Mouse (Mus musculus) spleen, postnatal 36 days (tissue): ENCODE data around the gene Aoc2.
A peak's percentile ranks its signal among the peaks of the same experiment; 100 is the strongest.
"Not testable (repeated sequence)": the region's sequence is repeated elsewhere in the genome, so short reads cannot be mapped to it uniquely, and the experiment has no call there.

Source experiments
- DNase-seq, 2 experiments: peaks; one replicate each; pipeline ENCODE4 v3.0.0; 2022; ENCODE audit warnings: low spot score in 2 of 2, mixed read lengths in 1 of 2

Gene Aoc2

DNA sequence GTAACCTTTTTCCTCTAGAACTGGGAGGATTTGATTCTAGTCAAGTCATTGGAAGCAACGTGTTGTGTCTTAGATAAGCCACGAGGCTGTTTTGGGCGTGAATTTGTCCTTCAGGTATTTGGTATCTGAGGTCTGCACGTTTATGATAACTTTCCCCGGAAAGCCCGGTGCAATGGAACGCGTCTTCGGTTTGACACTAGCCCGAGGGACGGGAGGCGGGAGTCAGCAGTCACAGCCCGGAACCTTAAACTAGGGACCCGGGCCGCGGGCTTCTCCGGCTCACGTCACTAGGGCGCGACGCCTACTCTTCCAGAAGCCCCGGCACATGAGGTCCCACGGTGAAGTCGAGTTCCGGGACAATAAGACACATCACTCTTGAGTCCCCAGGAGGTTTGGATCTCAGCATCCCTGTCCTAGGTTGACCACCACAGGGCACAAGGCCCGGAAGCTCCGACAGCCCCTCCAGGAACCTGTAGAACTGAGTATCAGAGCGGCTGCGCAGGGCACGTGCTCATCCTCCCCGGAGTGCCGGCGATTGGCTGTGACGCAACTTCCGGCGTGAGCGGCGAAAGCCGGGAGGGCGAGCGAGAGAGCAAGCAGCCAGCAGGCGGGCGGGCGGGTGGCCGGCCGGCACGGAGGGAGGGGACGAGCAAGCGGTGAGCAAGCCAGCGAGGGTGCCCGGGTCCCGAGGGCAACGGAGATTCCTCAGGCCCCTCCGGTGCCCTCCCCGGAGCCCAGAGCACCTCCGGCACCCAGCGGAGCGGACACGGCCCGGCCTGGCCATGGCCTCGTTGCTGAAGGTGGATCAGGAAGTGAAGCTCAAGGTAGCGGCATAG is 9.0 kb upstream of the Aoc2 start, which contains the start of gene Psme3:
TSS of gene Psme3 (plus strand) at position 549 of the 836 bp plus-strand sequence.
- peak; percentile 89 to 92 for DNase-seq

DNA sequence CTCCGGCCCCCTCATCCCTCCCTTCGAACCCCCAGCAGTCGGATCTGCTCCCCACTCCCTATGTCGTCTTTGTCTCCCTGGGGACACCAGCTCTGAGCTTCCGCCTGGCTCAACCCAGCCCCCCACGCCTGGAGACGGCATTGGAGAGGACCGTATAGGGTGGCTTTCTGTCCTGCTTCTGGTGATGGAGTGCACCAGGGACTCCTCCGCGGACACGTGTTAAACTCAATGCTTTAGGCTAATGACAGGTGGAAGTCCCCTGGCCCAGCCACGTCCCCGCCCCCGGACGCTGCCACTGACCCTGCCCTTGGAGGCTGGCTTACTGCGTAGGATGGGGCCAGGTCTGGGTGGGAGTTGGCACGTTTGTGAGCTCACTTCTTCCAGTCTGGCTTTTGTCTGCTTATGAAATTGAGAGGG is 8.4 kb upstream of the Aoc2 start:
- DNase-seq, result peak; percentile 39 to 58

DNA sequence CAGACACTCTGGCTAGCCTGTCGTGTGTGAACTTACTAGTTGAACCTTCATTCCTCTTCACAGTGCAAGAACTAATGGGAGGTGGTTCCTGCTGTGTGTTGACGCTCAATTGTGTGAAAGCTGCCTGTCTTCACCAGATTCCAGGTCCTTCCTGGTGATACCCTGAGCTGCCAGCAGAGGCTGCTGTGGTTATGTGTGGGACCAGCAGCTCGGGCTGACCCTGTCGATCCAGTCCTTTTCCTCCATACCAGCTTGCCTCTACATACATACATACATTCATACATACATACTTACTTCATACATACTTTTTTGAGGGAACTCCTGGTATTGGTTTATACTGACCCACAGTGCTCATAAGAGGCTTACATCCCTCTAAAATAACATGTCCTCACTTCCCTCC is 1.3 kb upstream of the Aoc2 start:
- DNase-seq, result peak; percentile 30 to 37

DNA sequence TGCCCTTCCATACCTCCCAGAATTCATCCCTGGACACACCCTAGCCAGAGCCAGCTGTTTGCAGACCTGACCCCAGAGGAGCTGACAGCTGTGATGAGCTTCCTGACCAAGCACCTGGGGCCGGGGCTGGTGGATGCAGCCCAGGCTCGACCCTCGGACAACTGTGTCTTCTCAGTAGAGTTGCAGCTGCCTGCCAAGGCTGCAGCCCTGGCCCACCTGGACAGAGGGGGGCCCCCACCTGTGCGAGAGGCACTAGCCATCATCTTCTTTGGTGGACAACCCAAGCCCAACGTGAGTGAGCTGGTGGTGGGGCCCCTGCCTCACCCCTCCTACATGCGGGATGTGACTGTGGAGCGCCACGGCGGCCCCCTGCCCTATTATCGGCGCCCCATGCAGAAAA is 338 bp downstream of the Aoc2 start:
- DNase-seq, result not testable (repeated sequence)

DNA sequence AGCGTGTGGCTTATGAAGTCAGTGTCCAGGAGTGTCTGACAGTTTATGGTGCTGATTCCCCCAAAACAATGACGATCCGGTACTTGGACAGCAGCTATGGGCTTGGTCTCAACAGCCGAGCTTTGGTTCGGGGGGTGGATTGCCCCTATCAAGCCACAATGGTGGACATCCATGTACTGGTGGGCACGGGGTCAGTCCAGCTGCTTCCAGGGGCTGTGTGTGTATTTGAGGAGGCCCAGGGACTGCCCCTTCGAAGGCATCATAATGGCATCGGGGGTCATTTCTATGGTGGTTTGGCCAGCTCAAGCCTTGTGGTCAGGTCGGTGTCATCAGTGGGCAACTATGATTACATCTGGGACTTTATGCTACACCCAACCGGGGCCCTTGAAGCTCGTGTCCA is 1.3 kb downstream of the Aoc2 start:
- DNase-seq, result no peak

DNA sequence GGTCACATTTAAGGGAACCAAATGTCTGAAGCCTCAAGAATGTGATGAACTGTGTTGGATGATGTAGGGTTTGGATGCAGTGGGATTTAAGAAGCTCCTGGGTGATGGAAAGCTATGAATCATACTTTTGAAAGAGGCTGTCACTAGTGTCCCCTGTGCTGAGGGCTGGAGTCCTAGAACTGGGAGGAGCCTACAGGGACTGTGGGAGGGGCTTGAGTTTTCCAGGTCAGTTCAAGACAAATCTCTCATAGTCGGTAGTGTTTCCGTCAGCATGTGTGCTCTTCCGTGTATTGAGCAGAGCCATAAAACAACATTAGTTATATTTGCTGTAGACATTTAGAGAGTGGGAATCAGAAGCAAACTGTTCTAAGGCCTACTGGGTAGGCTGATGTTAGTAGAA is 2.4 kb downstream of the Aoc2 start:
- no peak for DNase-seq

DNA sequence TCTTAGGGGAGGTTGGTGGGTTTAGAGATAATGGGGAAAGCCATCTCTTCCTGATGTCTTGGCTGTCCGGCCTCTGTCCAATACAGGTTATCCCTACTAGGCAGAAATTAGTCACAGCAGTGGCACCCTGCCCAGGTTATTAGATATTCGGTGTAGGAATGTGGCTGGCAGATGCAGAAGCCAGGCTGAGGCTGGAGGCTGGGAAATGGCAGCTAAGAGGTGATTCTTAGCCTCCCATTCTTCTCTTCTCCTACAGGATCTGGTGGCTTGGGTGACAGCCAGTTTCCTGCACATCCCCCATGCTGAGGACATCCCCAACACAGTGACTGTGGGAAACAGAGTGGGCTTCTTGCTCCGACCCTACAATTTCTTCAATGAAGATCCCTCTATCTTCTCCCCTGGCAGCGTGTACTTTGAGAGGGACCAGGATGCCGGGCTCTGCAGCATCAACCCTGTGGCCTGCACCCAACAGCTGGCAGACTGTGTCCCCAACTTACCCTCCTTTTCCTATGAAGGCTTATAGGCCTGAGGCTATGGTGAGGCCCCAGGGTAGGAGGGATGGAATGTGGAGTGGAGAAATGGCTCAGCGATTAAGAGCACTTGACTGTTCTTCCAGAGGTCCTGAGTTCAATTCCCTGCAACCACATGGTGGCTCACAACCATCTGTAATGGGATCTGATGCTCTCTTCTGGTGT is 4.2 kb downstream of the Aoc2 start:
- DNase-seq, result no peak

DNA sequence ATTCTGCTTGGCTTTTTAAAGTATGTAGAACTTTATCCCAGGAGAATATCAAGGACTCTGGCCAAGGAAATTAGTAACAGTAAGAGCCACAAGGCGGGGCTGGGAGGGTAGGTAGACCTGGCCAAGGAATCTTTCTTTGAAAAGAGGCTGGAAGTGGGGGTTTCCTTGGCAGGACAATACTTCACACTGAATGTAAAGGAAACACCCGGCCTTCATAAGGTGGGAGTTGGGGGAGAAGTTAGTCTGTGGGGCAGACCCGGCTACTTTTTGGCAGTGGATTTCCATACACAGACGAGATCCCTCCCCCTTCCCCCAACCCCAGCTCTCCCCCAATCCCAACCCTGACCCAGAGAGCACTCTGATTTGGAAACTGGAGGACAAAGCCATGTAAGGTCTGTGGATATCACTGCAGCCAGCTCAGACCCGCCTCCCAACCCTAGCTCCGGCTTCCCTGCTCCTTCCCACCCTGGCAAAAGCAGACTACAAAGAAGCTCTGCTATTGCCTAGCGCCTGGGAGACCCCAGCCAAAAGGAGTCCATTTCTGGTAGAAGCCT is 5.6 kb downstream of the Aoc2 start, which contains the start of gene Aoc3:
TSS of gene Aoc3 (plus strand) at position 235 of the 554 bp plus-strand sequence.
- no peak for DNase-seq

DNA sequence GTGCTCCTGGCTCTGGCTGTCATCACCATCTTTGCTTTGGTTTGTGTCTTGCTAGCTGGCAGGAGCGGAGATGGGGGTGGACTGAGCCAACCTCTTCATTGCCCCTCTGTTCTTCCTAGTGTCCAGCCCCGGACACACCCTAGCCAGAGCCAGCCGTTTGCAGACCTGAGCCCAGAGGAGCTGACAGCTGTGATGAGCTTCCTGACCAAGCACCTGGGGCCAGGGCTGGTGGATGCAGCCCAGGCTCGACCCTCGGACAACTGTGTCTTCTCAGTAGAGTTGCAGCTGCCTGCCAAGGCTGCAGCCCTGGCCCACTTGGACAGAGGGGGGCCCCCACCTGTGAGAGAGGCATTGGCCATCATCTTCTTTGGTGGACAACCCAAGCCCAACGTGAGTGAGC is 6.1 kb downstream of the Aoc2 start:
- not testable (repeated sequence) for DNase-seq

DNA sequence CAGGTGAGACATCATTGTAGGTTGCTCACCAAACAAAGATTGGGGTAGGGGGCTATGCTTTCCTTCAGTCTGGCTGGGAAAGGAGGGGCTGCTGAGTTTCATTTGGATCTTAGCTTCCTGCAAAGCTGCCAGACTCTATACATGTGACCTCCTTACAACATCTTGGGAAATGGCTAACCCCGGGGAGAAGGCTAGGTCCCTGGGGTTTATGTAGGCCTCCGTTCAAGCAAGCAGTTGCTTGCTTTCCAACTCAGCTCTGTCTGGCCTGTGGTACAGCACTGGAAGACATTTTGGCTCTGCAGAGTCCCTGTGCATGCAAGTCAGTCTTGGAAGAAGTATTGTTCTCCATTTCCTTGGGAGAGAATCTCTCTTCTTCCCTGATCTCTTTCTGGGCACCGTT is 7.7 kb downstream of the Aoc2 start:
- no peak for DNase-seq

DNA sequence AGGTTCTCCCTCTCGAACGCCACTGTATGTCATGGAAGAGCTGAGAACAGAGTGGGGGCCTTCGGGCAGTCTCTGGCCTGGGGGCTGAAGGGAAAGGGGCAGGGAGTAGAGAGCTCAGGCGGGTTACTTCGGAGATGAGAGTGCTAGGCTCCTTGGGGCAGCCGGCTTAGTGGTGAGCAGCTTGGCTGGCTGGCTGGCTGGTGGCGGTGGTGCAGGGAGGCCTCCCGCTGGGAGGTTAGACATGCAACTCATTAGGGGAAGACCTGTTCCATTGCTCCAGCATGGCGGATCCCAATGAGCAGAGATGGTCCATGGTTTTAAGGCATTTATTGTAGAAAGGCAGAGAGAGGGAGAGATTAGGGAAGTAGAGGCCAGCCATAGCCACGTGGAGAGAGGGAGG is 9.2 kb downstream of the Aoc2 start:
- DNase-seq, result no peak

DNA sequence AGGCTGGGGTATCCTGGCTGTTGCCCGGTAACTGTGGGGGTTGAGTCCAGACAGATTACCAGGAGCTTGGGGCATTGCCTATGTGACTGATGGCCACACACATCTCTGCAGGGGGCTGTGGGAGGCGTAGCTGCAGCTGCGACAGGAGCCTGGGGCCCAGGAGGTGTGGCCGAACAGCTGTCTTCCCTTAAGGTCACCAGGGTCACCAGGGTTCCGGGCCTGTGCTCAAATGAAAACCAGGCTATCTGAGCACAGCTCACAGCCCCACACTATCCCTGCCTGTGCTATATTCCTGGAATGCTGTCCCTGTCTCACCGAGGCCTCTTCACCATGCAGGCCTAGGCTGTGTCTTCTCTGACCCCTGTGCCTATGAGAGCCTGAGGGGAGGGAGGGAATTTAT is 9.7 kb downstream of the Aoc2 start:
- no peak for DNase-seq

DNA sequence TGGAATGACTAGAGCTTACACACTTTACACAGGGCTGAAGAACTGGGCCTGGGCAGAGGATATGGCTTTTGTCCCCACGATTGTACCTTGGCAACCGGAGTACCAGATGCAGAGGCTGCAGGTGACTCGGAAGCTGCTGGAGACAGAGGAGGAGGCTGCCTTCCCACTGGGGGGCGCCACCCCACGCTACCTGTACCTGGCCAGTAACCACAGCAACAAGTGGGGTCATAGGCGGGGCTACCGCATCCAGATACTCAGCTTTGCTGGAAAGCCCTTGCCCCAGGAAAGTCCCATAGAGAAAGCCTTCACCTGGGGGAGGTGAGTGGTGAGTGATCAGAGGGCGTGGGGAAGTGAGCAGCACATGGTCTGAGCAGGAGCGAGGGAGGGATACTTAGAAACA is 10.8 kb downstream of the Aoc2 start:
- DNase-seq, result no peak

DNA sequence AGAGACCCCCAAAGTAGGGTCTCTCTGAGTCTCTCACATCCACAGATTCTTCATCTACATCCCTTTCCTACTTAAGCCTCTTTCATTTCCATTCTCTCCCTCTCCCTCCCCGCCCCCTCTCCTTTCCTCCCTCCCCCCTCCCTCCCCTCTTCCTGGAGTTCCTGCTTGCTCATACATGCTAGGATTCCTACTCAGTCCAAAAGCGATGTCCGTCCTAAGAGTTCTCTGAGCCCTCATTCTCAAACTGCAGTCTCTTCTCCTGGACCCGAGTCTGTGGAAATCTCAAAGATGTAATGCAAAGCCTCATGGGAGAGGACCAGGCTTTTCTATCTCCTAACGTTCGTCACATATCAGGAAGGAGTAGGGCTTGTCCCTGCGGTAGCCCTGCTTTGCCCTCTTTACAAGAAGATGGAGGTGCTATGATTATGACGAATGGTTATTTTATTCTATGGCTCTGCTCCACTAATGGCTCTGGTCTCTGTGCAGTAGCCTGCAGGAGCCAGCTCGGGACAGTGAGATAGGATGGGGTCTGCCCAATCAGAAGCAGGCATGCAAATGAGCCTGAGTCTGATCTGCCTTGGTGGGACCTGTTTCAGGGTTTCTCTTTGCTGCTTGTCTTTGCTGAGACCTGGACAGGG is 13.4 kb downstream of the Aoc2 start:
- DNase-seq, result no peak

DNA sequence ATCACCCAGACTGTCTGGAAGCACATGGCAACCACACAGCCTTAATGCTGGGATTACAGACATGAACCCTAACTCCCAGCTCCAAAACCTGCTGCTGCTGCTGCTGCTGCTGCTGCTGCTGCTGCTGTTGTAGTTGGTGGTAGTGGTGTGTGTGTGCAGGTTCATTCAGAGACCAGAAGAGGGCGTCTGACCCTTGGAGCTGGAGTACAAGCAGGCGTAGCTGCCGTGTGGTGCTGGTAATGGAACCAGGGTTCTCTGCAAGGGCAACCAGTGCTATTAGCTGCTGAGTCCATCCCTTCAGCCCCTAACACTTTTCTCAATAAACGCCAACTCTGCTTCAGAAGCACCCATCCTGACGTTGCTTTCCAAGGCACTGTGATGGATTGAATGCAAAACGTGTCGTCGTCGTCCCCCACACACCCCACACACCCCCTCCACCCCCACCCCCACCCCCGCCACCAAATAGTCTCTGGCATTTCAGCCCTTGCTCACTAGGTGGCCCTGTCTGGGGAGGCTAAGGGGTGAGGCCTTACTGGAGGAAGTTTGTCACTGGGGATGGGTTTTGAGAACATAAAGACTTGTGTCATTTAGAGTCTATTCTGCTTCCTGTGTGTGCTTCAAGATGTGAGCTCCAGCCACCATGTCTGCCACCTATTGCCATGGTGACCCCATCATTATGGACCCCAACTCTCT is 22.4 kb downstream of the Aoc2 start:
- DNase-seq, result no peak

DNA sequence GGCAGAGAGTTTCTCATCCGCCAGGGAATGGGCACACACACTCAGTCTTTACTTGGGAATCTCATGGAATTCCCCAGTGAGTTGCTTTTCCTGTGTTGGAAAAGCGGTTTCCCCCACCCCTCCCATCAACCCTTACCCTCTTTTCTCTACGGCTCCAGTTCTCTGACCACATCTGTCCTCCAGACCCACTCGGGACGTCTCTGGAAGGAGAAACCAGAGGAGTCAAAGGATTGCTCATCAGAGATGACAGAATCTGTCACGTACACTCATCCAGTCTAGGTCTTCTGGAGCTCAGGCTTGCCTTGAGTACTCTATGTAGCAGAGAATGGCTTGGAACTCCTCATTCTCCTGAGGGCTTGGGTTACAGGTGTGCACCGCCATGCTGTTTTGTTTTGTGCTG is 23.9 kb downstream of the Aoc2 start:
- no peak for DNase-seq

DNA sequence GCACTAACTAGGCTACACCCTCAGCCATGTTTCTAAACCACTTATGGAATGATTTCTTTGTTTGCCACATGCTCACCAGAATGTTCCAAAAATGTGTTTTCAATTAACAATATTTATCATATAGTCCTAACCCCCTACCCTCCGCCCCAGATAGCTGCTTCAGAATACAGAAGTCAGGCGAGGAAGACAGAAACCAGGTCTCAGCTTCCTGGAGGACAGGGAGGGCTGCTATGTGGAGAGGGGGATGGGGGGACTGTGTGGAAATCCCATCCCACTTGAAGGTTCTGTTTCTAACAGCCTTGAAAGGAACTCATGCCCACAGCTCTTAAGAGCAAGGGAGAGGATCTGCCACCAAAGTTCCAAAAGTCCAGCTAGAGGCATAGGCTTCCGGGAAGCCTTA is 24.4 kb downstream of the Aoc2 start:
- no peak for DNase-seq

DNA sequence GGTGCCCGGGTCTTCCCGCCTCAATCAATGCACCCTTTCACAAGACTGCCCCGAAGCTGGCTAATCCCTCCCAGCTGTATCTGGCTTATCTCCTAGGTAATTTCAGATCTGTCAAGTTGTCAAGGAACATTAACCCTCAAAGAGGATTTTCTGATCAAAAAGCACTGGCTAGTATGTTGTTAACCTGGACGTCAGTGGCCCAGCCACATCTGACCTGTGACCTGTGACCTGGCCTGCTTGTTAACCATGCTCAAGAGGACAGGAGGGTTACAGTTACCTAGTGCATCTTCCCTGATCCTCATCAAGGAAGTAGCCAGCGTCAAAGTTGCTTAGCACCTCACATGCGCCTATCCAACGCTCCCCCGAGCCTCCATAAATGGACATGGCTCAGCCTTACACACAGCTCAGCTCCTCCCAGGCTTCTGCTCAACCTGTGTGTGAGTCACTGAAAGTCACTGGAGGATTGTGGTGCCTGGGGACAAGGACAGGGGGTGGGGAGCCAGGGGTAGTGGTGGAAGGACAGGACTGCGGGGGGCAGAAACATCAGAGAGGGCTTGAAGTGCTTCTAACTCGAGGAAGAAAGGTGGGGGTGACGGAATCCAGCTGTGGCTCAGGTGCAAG is 26.3 kb downstream of the Aoc2 start:
- no peak for DNase-seq

DNA sequence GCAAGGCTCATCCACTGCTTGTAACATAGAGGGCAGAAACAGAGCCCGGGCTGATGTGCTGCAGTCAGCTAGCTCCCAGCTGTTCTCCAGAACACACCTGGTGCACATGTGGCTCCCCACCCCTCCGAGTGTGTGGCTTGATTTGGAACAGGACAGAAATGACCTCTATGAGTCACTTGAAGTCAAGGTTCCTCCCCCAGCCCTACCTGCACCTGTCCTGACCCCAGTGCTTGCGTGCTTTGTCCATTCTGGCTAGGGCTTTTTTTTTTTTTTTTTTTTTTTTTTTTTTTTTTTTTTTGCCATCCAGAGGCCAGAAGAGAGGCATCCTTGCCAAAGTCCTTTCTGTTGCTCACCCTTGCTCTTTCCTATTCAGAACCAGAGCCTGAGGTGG is 26.9 kb downstream of the Aoc2 start:
- no peak for DNase-seq

DNA sequence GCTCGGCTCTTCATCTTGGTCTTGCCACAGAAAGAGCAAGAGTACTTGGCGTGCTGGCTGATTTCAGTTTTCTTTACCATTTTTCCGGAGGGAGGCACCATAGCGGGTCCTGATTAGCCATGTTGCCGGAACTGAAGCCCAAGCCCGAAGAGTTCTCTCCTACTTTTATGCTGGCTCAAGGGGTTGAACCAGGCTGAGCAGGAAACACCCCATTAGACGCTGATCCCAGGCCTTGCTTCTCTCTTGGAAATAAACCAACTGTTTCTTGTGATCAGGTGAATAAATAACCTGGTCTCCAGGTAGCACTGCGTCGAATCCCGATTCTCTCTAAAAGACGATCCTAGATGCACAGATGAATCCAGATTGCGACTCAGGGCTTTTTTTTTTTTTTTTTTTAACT is 28.6 kb downstream of the Aoc2 start:
- no peak for DNase-seq

DNA sequence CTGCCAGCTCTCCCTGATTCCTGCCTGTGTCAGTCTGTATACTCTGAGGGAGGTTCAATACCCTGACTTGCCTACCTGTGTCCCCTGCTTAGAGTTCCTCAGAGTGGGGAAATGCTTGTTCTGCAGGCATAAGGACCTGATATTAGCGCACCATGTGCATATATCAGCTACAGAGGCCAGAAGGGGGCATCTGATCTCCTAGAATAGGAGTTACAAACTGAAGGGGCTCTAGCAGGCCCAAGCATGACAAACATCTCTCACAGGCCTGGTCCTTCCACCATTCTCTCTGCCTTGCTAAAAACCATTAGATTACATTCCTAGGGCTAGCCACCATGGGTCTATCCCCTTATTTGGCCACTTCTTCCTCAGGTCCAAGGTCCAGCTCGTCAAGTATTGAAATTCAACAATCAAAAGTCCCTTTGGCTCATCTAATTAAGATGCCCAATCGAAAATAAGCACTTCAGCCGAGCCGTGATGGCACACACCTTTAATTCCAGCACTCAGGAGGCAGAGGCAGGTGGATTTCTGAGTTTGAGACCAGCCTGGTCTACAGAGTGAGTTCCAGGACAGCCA is 29.7 kb downstream of the Aoc2 start:
- no peak for DNase-seq
